Mouse (Mus musculus) forebrain, embryonic 15.5 days (tissue): ENCODE measurements around the gene Ikzf3. TPM values are rescaled to one million over a fixed set of nuclear protein-coding genes. Genes with fewer than 3 reads are reported as not detected.

ENCODE experiments used
- ATAC-seq: fragments of 200-750 bp; cut with Nextera tagmentation; replicated peaks from 2 replicates; pipeline ENCODE4 v1.8.0; 2017; ENCODE audit warnings: mild to moderate bottlenecking, moderate TSS enrichment, moderate library complexity
- H3K27ac ChIP-seq: fragments of 300-500 bp; sonication (generic); replicated peaks from 2 replicates; pipeline ENCODE4 v1.5.1; 2015; ENCODE audit warnings: mild to moderate bottlenecking, inconsistent platforms
- H3K27me3 ChIP-seq: fragments of 300-500 bp; sonication (generic); 2 replicates; pipeline ENCODE4 v1.6.1; 2015; ENCODE audit warnings: inconsistent platforms
- H3K36me3 ChIP-seq: fragments of 300-500 bp; sonication (generic); 2 replicates; pipeline ENCODE4 v1.6.1; 2015; ENCODE audit warnings: mild to moderate bottlenecking, inconsistent platforms
- H3K4me1 ChIP-seq: fragments of 300-500 bp; sonication (generic); 2 replicates; pipeline ENCODE4 v1.6.1; 2015; ENCODE audit warnings: inconsistent platforms
- H3K4me2 ChIP-seq: fragments of 300-500 bp; sonication (generic); replicated peaks from 2 replicates; pipeline ENCODE4 v1.6.1; 2015; ENCODE audit warnings: mild to moderate bottlenecking, inconsistent platforms
- H3K4me3 ChIP-seq: fragments of 300-500 bp; sonication (generic); 2 replicates; pipeline ENCODE4 v1.5.1; 2015; ENCODE audit warnings: mild to moderate bottlenecking, inconsistent platforms
- H3K9ac ChIP-seq: fragments of 300-500 bp; sonication (generic); replicated peaks from 2 replicates; pipeline ENCODE4 v1.6.1; 2015; ENCODE audit warnings: mild to moderate bottlenecking, inconsistent platforms
- H3K9me3 ChIP-seq: fragments of 300-500 bp; sonication (generic); 2 replicates; pipeline ENCODE4 v1.6.1; 2016; ENCODE audit warnings: inconsistent platforms
- WGBS: fragments of 180-500 bp; shearing (Covaris S2); methylation state at CpG from one replicate; pipeline ENCODE4 v1.1.7; 2015; ENCODE audit warnings: mixed read lengths; 5-methylcytosine and 5-hydroxymethylcytosine counted together
- polyA plus RNA-seq: library from polyadenylated mRNA; unstranded; fragments of >200 nt; fragmentation: Nextera tagmentation; extraction: Ambion mirVana; gene quantifications from 2 replicates; pipeline ENCODE4 v1.2.1, GENCODE M21; 2015

Gene Ikzf3
- polyA plus RNA-seq, 1 experiment from 2014 or later: 0.10 TPM

- Histone ChIP-seq H3K4me1 (no peaks in the 10 kb centered on the region), H3K4me3 (no peak overlapping the region), H3K9ac (no peak overlapping the region), H3K27ac (no peak overlapping the region), H3K9me3 (no peaks in the 10 kb centered on the region), H3K4me2 (no peak overlapping the region), H3K36me3 (no peaks in the 10 kb centered on the region), H3K27me3 (no peaks in the 10 kb centered on the region)
- ATAC-seq: no peak
- WGBS: 15% methylated on average over 7 of the region's 7 CpGs
Observed at GRCm38 (mm10) chr11:98560942-98561341, 15.1 kb upstream of the Ikzf3 start.

GRCm38 (mm10) chr11:98555124-98555700 is 9.4 kb upstream of the Ikzf3 start:
- no peak overlapping the region for H3K4me2 ChIP-seq
- WGBS: 56% methylated on average over 12 of the region's 12 CpGs
- ATAC-seq: no peak
- no peak overlapping the region for H3K27ac ChIP-seq
- H3K9me3 ChIP-seq: no peaks in the 10 kb centered on the region
- H3K4me1 ChIP-seq: peaks cover 4% of the 10 kb centered on the region
- no peak overlapping the region for H3K9ac ChIP-seq
- no peaks in the 10 kb centered on the region for H3K36me3 ChIP-seq
- H3K27me3 ChIP-seq: peaks cover 3% of the 10 kb centered on the region
- no peak overlapping the region for H3K4me3 ChIP-seq

- WGBS: 87% methylated on average over 4 of the region's 4 CpGs
- Histone ChIP-seq H3K4me3 (no peak overlapping the region), H3K27ac (no peak overlapping the region), H3K4me2 (no peak overlapping the region), H3K27me3 (peaks cover 16% of the 10 kb centered on the region), H3K4me1 (peaks cover 4% of the 10 kb centered on the region), H3K36me3 (no peaks in the 10 kb centered on the region), H3K9me3 (no peaks in the 10 kb centered on the region), H3K9ac (no peak overlapping the region)
- ATAC-seq: no peak
Observed at GRCm38 (mm10) chr11:98553966-98554365, 8.1 kb upstream of the Ikzf3 start.

- H3K27me3 ChIP-seq: peaks cover 42% of the 10 kb centered on the region
- peak within 1 kb of the TSS; percentile 86 for H3K27ac ChIP-seq
- no peaks in the 10 kb centered on the region for H3K36me3 ChIP-seq
- peak; percentile 97 for ATAC-seq
- H3K4me2 ChIP-seq: peak within 1 kb of the TSS; percentile 66
- no peaks in the 10 kb centered on the region for H3K9me3 ChIP-seq
- peak within 1 kb of the TSS; percentile 79 for H3K4me3 ChIP-seq
- peaks cover 4% of the 10 kb centered on the region for H3K4me1 ChIP-seq
- WGBS: under 1% methylated on average over 50 of the region's 51 CpGs
- peak within 1 kb of the TSS; percentile 79 for H3K9ac ChIP-seq
Observed at GRCm38 (mm10) chr11:98550975-98551828, 5.4 kb upstream of the Ikzf3 start, which contains the start of gene Zpbp2. Zpbp2 (plus strand) TSS chr11:98551097.

- H3K9ac ChIP-seq: peak overlapping the region; percentile 79
- 22% methylated on average over 20 of the region's 20 CpGs for WGBS
- peaks cover 50% of the 10 kb centered on the region for H3K27me3 ChIP-seq
- peak overlapping the region; percentile 79 for H3K4me3 ChIP-seq
- H3K9me3 ChIP-seq: no peaks in the 10 kb centered on the region
- peak overlapping the region; percentile 66 for H3K4me2 ChIP-seq
- H3K4me1 ChIP-seq: peaks cover 9% of the 10 kb centered on the region
- H3K36me3 ChIP-seq: no peaks in the 10 kb centered on the region
- H3K27ac ChIP-seq: peak overlapping the region; percentile 86
- ATAC-seq: no peak
Observed at GRCm38 (mm10) chr11:98550311-98550974, 4.6 kb upstream of the Ikzf3 start.

GRCm38 (mm10) chr11:98549363-98549762 is 3.5 kb upstream of the Ikzf3 start:
- Histone ChIP-seq H3K36me3 (no peaks in the 10 kb centered on the region), H3K4me1 (peaks cover 13% of the 10 kb centered on the region), H3K4me2 (no peak overlapping the region), H3K27me3 (peaks cover 59% of the 10 kb centered on the region), H3K27ac (no peak overlapping the region), H3K9me3 (no peaks in the 10 kb centered on the region), H3K4me3 (no peak overlapping the region), H3K9ac (no peak overlapping the region)
- no peak for ATAC-seq
- 69% methylated on average over 4 of the region's 4 CpGs for WGBS

- 59% methylated on average over 3 of the region's 3 CpGs for WGBS
- peaks cover 75% of the 10 kb centered on the region for H3K27me3 ChIP-seq
Observed at GRCm38 (mm10) chr11:98547308-98547693, 1.5 kb upstream of the Ikzf3 start.

GRCm38 (mm10) chr11:98546529-98547307 is 887 bp upstream of the Ikzf3 start:
- no peak overlapping the region for H3K4me3 ChIP-seq
- no peak overlapping the region for H3K9ac ChIP-seq
- H3K36me3 ChIP-seq: no peaks in the 10 kb centered on the region
- H3K9me3 ChIP-seq: no peaks in the 10 kb centered on the region
- no peak for ATAC-seq
- no peak overlapping the region for H3K4me2 ChIP-seq
- no peak overlapping the region for H3K27ac ChIP-seq
- peaks cover 13% of the 10 kb centered on the region for H3K4me1 ChIP-seq
- H3K27me3 ChIP-seq: peaks cover 79% of the 10 kb centered on the region
- WGBS: 47% methylated on average over 12 of the region's 12 CpGs

More at GRCm38 (mm10) chr11:98547308-98547693, 1.5 kb upstream of the Ikzf3 start:
- Histone ChIP-seq H3K27ac (no peak overlapping the region), H3K9ac (no peak overlapping the region), H3K4me3 (no peak overlapping the region), H3K9me3 (no peaks in the 10 kb centered on the region), H3K36me3 (no peaks in the 10 kb centered on the region), H3K4me2 (no peak overlapping the region), H3K4me1 (peaks cover 13% of the 10 kb centered on the region)
- ATAC-seq: no peak

GRCm38 (mm10) chr11:98544890-98545677 is 747 bp downstream of the Ikzf3 start:
- no peaks in the 10 kb centered on the region for H3K9me3 ChIP-seq
- H3K4me3 ChIP-seq: peak overlapping the region; percentile 42
- WGBS: 3% methylated on average over 16 of the region's 16 CpGs
- peaks cover 74% of the 10 kb centered on the region for H3K27me3 ChIP-seq
- peaks cover 9% of the 10 kb centered on the region for H3K4me1 ChIP-seq
- no peak for ATAC-seq
- no peak overlapping the region for H3K27ac ChIP-seq
- H3K9ac ChIP-seq: peak overlapping the region; percentile 37
- H3K36me3 ChIP-seq: no peaks in the 10 kb centered on the region
- H3K4me2 ChIP-seq: peak overlapping the region; percentile 84

- Histone ChIP-seq H3K27ac (no peak overlapping the region), H3K9ac (no peak overlapping the region), H3K4me3 (no peak overlapping the region), H3K27me3 (peaks cover 59% of the 10 kb centered on the region), H3K4me1 (peaks cover 9% of the 10 kb centered on the region), H3K4me2 (no peak overlapping the region), H3K9me3 (no peaks in the 10 kb centered on the region), H3K36me3 (no peaks in the 10 kb centered on the region)
- ATAC-seq: no peak
- WGBS: 92% methylated on average over 1 of the region's 1 CpGs
Observed at GRCm38 (mm10) chr11:98543414-98543813, 2.4 kb downstream of the Ikzf3 start.

GRCm38 (mm10) chr11:98542553-98542952 is 3.3 kb downstream of the Ikzf3 start:
- 79% methylated on average over 8 of the region's 8 CpGs for WGBS
- no peak overlapping the region for H3K27ac ChIP-seq
- H3K4me1 ChIP-seq: peaks cover 9% of the 10 kb centered on the region
- H3K4me3 ChIP-seq: no peak overlapping the region
- peaks cover 50% of the 10 kb centered on the region for H3K27me3 ChIP-seq
- no peaks in the 10 kb centered on the region for H3K9me3 ChIP-seq
- no peak overlapping the region for H3K4me2 ChIP-seq
- H3K36me3 ChIP-seq: no peaks in the 10 kb centered on the region
- H3K9ac ChIP-seq: no peak overlapping the region
- no peak for ATAC-seq
